ENCODE assay signal across 22 mouse cellular contexts in the genomic region with DNA sequence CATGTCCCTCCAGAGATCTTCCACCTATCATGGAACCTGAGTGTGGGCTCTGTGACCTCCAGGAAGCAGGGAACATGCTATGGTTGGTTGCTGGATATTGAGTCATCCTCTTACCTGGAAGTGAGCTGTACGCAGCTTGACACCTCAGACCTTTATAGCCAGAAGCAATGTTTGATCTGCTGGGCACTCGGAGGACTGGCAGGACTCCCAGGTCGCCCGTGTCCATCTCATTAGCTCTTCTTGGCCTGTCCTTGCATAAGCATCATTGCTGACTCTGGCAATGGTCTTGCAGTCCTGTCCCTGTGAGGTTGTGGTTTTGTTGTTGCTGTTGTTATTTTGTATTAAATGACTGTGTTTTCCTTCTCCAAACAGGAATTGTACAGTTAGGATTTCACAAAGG.
DNase-seq lines count a peak whose midpoint lies in the region; ATAC-seq lines count a peak whose summit lies in the region.
"Had no signal": no experiment of that assay in that cellular context is flagged by ENCODE, and none has a peak within 500 bp of the region (broad histone marks: within the 10 kb centered on the region; RNA-seq: fewer than 3 reads in every experiment).

No protein-coding gene starts in this region.

- peaks cover 36% of the 10 kb centered on the region for H3K4me1 ChIP-seq in megakaryocyte, embryonic 14.5 days
- H3K4me1 ChIP-seq: embryonic facial prominence, embryonic 12.5 days; forebrain, embryonic 15.5 days; hindbrain, embryonic 12.5 days had no signal

- no peaks in the 10 kb centered on the region for H3K36me3 ChIP-seq in megakaryocyte, embryonic 14.5 days (replicated peaks; ENCODE audit: low read length)
- H3K36me3 ChIP-seq: embryonic facial prominence, embryonic 12.5 days; forebrain, embryonic 15.5 days; heart, embryonic 10.5 days; hindbrain, embryonic 12.5 days had no signal

- peak; percentile 72 for DNase-seq in cerebellum, adult 9-10 months
- peak; percentile 66 to 77 for DNase-seq in cerebellum, postnatal 25 days
- DNase-seq in adrenal gland, postnatal 10 days = no peak
- DNase-seq: adrenal gland, postnatal 25 days; embryo, embryonic 11 days; gastrocnemius, postnatal 36 days; heart, adult 11 months; heart, postnatal 10 days; heart, postnatal 4 days; kidney, adult 11 months had no signal

- peaks cover 2% of the 10 kb centered on the region for H3K27me3 ChIP-seq in megakaryocyte, embryonic 14.5 days (replicated peaks)
- H3K27me3 ChIP-seq: CH12.LX; embryonic facial prominence, embryonic 12.5 days; forebrain, embryonic 15.5 days; hindbrain, embryonic 12.5 days; Patski had no signal

- ATAC-seq in megakaryocyte, adult 5-6 weeks (ENCODE audit: poor library complexity, severe bottlenecking) = no peak
- no peak for ATAC-seq in megakaryocyte-erythroid progenitor cell, adult 5-6 weeks (replicated peaks; ENCODE audit: low FRiP score, low TSS enrichment, poor library complexity, severe bottlenecking)
- ATAC-seq: activated CD4-positive, CD25-positive, alpha-beta regulatory T cell, adult 4 months; forebrain, embryonic 15.5 days; hindbrain, embryonic 16.5 days; inflammation-experienced regulatory T-cells, adult 6 months; Patski had no signal

- 0 out of 2 replicates have a peak, but pooled peaks cover 3% of the 10 kb centered on the region for H3K9me3 ChIP-seq in megakaryocyte, embryonic 14.5 days
- H3K9me3 ChIP-seq: embryonic facial prominence, embryonic 12.5 days; forebrain, embryonic 15.5 days; heart, embryonic 10.5 days; hindbrain, embryonic 12.5 days had no signal

- peak overlapping the region; percentile 14 for H3K4me3 ChIP-seq in megakaryocyte, embryonic 14.5 days (replicated peaks)
- H3K4me3 ChIP-seq: embryonic facial prominence, embryonic 12.5 days; forebrain, embryonic 15.5 days; heart, embryonic 10.5 days; hindbrain, embryonic 12.5 days had no signal
